Comparison of ENCODE assay signal across 9 mouse cellular contexts in genomic region chr6:87614794-87615695, GRCm38 (mm10). TPM values are rescaled to one million over a fixed set of nuclear protein-coding genes. Genes with fewer than 3 reads are reported as not detected.
A peak's percentile ranks its signal among the peaks of the same experiment; 100 is the strongest.
DNase-seq lines count a peak whose midpoint lies in the region; ATAC-seq and TF ChIP-seq lines count a peak whose summit lies in the region.
"Had no signal": no experiment of that assay in that cellular context is flagged by ENCODE, and none has a peak within 500 bp of the region (broad histone marks: within the 10 kb centered on the region; RNA-seq: fewer than 3 reads in every experiment).

No protein-coding gene starts in this region.

- no peaks in the 10 kb centered on the region for H3K4me1 ChIP-seq in lung, embryonic 14.5 days (ENCODE audit: insufficient read depth)
- H3K4me1 ChIP-seq: midbrain, embryonic 12.5 days had no signal

- no peak for DNase-seq in left cerebral cortex, adult 2 months (ENCODE audit: extremely low spot score in 1 of 2, low spot score in 2 of 2)
- DNase-seq in left cerebral cortex, postnatal 25 days (ENCODE audit: low spot score in 2 of 2) = no peak
- peak; percentile 87 for DNase-seq in MN1 (ENCODE audit: low spot score)
- peak; percentile 24 for DNase-seq in c-Kit-positive CD71-positive TER-119-negative erythroid progenitor cells, embryonic 14.5 days (ENCODE audit: low read depth)
- peak; percentile 66 for DNase-seq in gastrocnemius, adult 2 months
- DNase-seq in lung, embryonic 14.5 days = peak; percentile 63
- DNase-seq in spleen, postnatal 4 days (ENCODE audit: low spot score in 2 of 2) = peak; percentile 55 to 80

- 53% methylated on average over 11 of the region's 11 CpGs for WGBS in lung, embryonic 14.5 days

- no peak overlapping the region for H3K4me2 ChIP-seq in lung, embryonic 14.5 days
- H3K4me2 ChIP-seq: midbrain, embryonic 12.5 days had no signal

- ATAC-seq in lung, embryonic 14.5 days (ENCODE audit: insufficient read depth) = no peak
- ATAC-seq in frontal cortex, adult (ENCODE audit: low TSS enrichment) = no peak

- H3K9ac ChIP-seq in lung, embryonic 14.5 days = no peak overlapping the region
- H3K9ac ChIP-seq: midbrain, embryonic 12.5 days had no signal

- no peak overlapping the region for H3K4me3 ChIP-seq in left cerebral cortex, adult 2 months
- H3K4me3 ChIP-seq in gastrocnemius, adult 2 months = no peak overlapping the region
- H3K4me3 ChIP-seq in lung, embryonic 14.5 days (ENCODE audit: low read depth, low read length) = no peak overlapping the region
- H3K4me3 ChIP-seq: midbrain, embryonic 12.5 days had no signal

- no peak overlapping the region for H3K27ac ChIP-seq in left cerebral cortex, adult 2 months
- H3K27ac ChIP-seq in gastrocnemius, adult 2 months = no peak overlapping the region
- H3K27ac ChIP-seq in lung, embryonic 14.5 days (ENCODE audit: low read depth) = no peak overlapping the region
- H3K27ac ChIP-seq: midbrain, embryonic 12.5 days had no signal

- intact Hi-C loops in left cerebral cortex, adult 2 months (cut with DNase I) = loop anchor here (5.0 kb wide), 1 partner anchor 47 kb away; no protein-coding TSS in a partner anchor
- intact Hi-C loops in left cerebral cortex, postnatal 25 days (cut with DNase I) = no loop called here
- intact Hi-C loops in gastrocnemius, adult 2 months (cut with DNase I) = loop anchor here (2.0 kb wide), 1 partner anchor 56 kb away; no protein-coding TSS in a partner anchor

- no peaks in the 10 kb centered on the region for H3K36me3 ChIP-seq in lung, embryonic 14.5 days (ENCODE audit: insufficient read depth)
- H3K36me3 ChIP-seq: midbrain, embryonic 12.5 days had no signal

- TF ChIP-seq CTCF in left cerebral cortex, adult 2 months (IDR thresholded peaks at IDR 0.05) = peak; percentile 35
- TF ChIP-seq CTCF in gastrocnemius, adult 2 months (IDR thresholded peaks at IDR 0.05) = peak; percentile 48
- peak; percentile 69 for TF ChIP-seq CTCF in lung, embryonic 14.5 days (IDR thresholded peaks at IDR 0.05; ENCODE audit: low read depth)

- H3K9me3 ChIP-seq in lung, embryonic 14.5 days (ENCODE audit: low read depth, low read length) = no peaks in the 10 kb centered on the region
- H3K9me3 ChIP-seq: midbrain, embryonic 12.5 days had no signal

- no peaks in the 10 kb centered on the region for H3K27me3 ChIP-seq in lung, embryonic 14.5 days (ENCODE audit: insufficient read depth, low read length)

RNA-seq across cellular contexts. Expression of gene Prokr1, which starts 24.5 kb away (rescaled TPM):
- total RNA-seq in left cerebral cortex, adult 2 months (2021) = under 1 TPM; 0.18 to 0.33 TPM
- total RNA-seq in left cerebral cortex, postnatal 25 days (2021) = under 1 TPM; 0.16 to 0.23 TPM
- total RNA-seq in gastrocnemius, adult 2 months (2021) = 1 to 10 TPM; 2.1 to 2.7 TPM
- 2.5 and 3.2 TPM in 2 replicates for polyA plus RNA-seq in lung, embryonic 14.5 days (2014; fragmentation: Nextera tagmentation; extraction: Ambion mirVana)

RNA-seq across cellular contexts. Expression of gene Aplf, which starts 56.9 kb away (rescaled TPM):
- total RNA-seq in left cerebral cortex, adult 2 months (2021) = 10 to 100 TPM in 1 of 2 experiments, 1 to 10 TPM in 1; 9.1 to 10.2 TPM
- 1 to 10 TPM; 7.9 to 8.1 TPM for total RNA-seq in left cerebral cortex, postnatal 25 days (2021)
- total RNA-seq in gastrocnemius, adult 2 months (2021) = 1 to 10 TPM; 2.0 to 2.7 TPM
- polyA plus RNA-seq in lung, embryonic 14.5 days (2014; fragmentation: Nextera tagmentation; extraction: Ambion mirVana) = 14.6 and 15.4 TPM in 2 replicates

Comparison
In these comparisons a context has a peak if more than half of its experiments do, and no peak if none do; other contexts are left out.
1. DNase-seq: peak in MN1 (single experiment), c-Kit-positive CD71-positive TER-119-negative erythroid progenitor cells, embryonic 14.5 days (single experiment), gastrocnemius, adult 2 months (single experiment), lung, embryonic 14.5 days (single experiment) and spleen, postnatal 4 days (2 of 2); none in left cerebral cortex, adult 2 months (0 of 2) and left cerebral cortex, postnatal 25 days (0 of 2).
2. Peak in every context shown above with its lines, with median percentiles within 50 percentile points of each other: CTCF ChIP-seq.